Mouse (Mus musculus) hindbrain, embryonic 14.5 days (tissue): ENCODE measurements around the gene Afdn. TPM values are rescaled to one million over a fixed set of nuclear protein-coding genes. Genes with fewer than 3 reads are reported as not detected.

ENCODE experiments used
- ATAC-seq: fragments of 200-750 bp; cut with Nextera tagmentation; 2 replicates; pipeline ENCODE4 v1.8.0; 2017; ENCODE audit warnings: moderate number of reproducible peaks, mild to moderate bottlenecking, moderate TSS enrichment, moderate library complexity; ENCODE audit not compliant: low FRiP score
- DNase-seq: peaks from one replicate; pipeline ENCODE4 v3.0.0-alpha.2; 2015; ENCODE audit warnings: low spot score
- H3K27ac ChIP-seq: fragments of 300-500 bp; sonication (generic); 2 replicates; pipeline ENCODE4 v1.5.1; 2014; ENCODE audit warnings: mild to moderate bottlenecking, moderate library complexity
- H3K27me3 ChIP-seq: fragments of 300-500 bp; sonication (generic); 2 replicates; pipeline ENCODE4 v1.6.1; 2014; ENCODE audit warnings: mild to moderate bottlenecking, low read length, mixed read lengths; ENCODE audit not compliant: control insufficient read depth, insufficient read depth
- H3K36me3 ChIP-seq: fragments of 300-500 bp; sonication (generic); replicated peaks from 2 replicates; pipeline ENCODE4 v1.6.1; 2014; ENCODE audit not compliant: control insufficient read depth, insufficient read depth
- H3K4me1 ChIP-seq: fragments of 300-500 bp; sonication (generic); replicated peaks from 2 replicates; pipeline ENCODE4 v1.6.1; 2014; ENCODE audit warnings: antibody characterized with exemption, low read length, mixed read lengths; ENCODE audit not compliant: control insufficient read depth, insufficient read depth
- H3K4me2 ChIP-seq: fragments of 300-500 bp; sonication (generic); replicated peaks from 2 replicates; pipeline ENCODE4 v1.6.1; 2014; ENCODE audit warnings: mild to moderate bottlenecking, moderate library complexity
- H3K4me3 ChIP-seq: fragments of 300-500 bp; sonication (generic); replicated peaks from 2 replicates; pipeline ENCODE4 v1.5.1; 2014; ENCODE audit warnings: mild to moderate bottlenecking, low read length
- H3K9ac ChIP-seq: fragments of 300-500 bp; sonication (generic); 2 replicates; pipeline ENCODE4 v1.6.1; 2014
- H3K9me3 ChIP-seq: fragments of 300-500 bp; sonication (generic); 2 replicates; pipeline ENCODE4 v1.6.1; 2016; ENCODE audit warnings: low read length; ENCODE audit not compliant: control insufficient read depth
- WGBS: fragments of 180-500 bp; shearing (Covaris S2); extraction: QIAGEN DNeasy Blood & Tissue Kit; methylation state at CpG from one replicate; pipeline ENCODE4 v1.1.7; 2014; 5-methylcytosine and 5-hydroxymethylcytosine counted together
- polyA plus RNA-seq: library from polyadenylated mRNA; unstranded; fragments of >200 nt; fragmentation: Nextera tagmentation; extraction: Ambion mirVana; gene quantifications from 2 replicates; pipeline ENCODE4 v1.2.1, GENCODE M21; 2014

Gene Afdn
- polyA plus RNA-seq, 1 experiment from 2014 or later: 140 TPM

DNA sequence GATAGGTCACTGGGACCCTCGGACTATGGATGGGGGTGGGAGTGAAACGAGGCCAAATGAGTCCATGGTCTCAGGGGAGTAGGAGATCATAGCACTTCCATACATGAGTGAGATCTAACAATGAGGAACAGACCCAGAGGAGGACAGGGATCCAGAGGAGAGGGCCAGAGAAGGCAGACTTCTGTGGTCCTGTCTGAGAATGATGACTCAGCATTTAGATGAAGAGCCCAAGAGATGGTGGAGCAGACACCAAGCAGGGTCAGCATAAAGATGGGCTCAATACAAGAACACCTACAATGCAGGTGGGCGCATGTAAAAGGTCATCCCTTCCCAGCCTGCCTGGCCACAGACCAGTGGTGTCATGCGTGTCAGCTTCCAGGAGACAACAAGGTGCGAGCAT is 40.2 kb upstream of the Afdn start:
- ATAC-seq (no peak), DNase-seq (no peak)

DNA sequence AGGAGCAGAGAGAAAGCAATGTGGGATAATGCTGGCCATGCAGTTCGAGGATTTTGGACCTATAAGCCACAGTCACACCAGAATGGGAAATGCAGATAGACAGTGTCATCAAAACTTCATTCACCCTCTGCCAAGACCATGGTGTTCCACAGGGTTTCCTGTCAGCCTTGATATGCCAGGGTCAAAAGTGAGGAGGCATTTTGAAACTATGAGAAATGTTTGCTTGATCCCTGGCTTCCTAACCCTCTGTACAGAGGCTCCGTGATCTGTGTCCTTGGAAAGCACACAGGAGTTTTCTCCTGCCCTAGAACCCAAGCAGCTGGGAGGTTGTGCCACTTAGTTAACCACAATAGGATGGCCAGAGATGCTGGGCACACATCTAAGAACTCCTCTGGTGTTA is 39.0 kb upstream of the Afdn start:
- H3K27ac ChIP-seq: no peak overlapping the region
- no peak for ATAC-seq
- 89% methylated on average over 2 of the region's 2 CpGs for WGBS

More for the DNA sequence above, 40.2 kb upstream of the Afdn start:
- Histone ChIP-seq H3K27ac (no peak overlapping the region), H3K9ac (no peak overlapping the region), H3K4me2 (no peak overlapping the region), H3K4me1 (peaks cover 5% of the 10 kb centered on the region; the same call in 1 of the 2 replicates), H3K4me3 (no peak overlapping the region), H3K9me3 (no peaks in the 10 kb centered on the region), H3K36me3 (no peaks in the 10 kb centered on the region), H3K27me3 (no peaks in the 10 kb centered on the region; the same call in 1 of the 2 replicates)
- 93% methylated on average over 5 of the region's 5 CpGs for WGBS

DNA sequence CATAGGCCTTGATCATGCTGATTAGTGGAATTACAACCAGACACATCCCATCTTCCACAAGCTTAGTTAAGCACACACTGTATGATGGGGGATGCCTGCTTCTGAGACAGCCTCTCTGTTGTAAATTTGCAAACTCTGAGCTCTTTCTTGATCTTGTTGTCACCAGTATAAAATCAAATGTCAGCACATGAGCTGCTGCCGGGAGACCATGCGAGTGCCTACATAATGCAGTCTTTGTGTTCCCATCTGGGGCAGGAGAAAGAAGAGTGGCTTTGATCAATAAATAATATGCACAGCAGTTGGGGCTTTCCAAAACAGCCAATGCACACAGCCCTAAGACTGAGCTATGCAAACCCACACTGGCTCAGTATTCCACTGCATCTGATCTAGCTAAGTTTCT is 37.9 kb upstream of the Afdn start:
- H3K36me3 ChIP-seq: no peaks in the 10 kb centered on the region
- ATAC-seq (peak; percentile 44; the same call in 1 of the 2 replicates), DNase-seq (no peak)
- no peaks in the 10 kb centered on the region for H3K9me3 ChIP-seq
- H3K9ac ChIP-seq: no peak overlapping the region
- no peak overlapping the region for H3K4me3 ChIP-seq
- H3K4me2 ChIP-seq: no peak overlapping the region
- peaks cover 7% of the 10 kb centered on the region; the same call in 1 of the 2 replicates for H3K4me1 ChIP-seq
- no peaks in the 10 kb centered on the region; the same call in 1 of the 2 replicates for H3K27me3 ChIP-seq
- H3K27ac ChIP-seq: no peak overlapping the region
- 3% methylated on average over 2 of the region's 2 CpGs for WGBS

More for the DNA sequence above, 39.0 kb upstream of the Afdn start:
- DNase-seq: no peak
- H3K4me3 ChIP-seq: no peak overlapping the region
- H3K4me1 ChIP-seq: peaks cover 7% of the 10 kb centered on the region; the same call in 1 of the 2 replicates
- H3K9ac ChIP-seq: no peak overlapping the region
- H3K9me3 ChIP-seq: no peaks in the 10 kb centered on the region
- H3K36me3 ChIP-seq: no peaks in the 10 kb centered on the region
- H3K4me2 ChIP-seq: no peak overlapping the region
- H3K27me3 ChIP-seq: no peaks in the 10 kb centered on the region; the same call in 1 of the 2 replicates

DNA sequence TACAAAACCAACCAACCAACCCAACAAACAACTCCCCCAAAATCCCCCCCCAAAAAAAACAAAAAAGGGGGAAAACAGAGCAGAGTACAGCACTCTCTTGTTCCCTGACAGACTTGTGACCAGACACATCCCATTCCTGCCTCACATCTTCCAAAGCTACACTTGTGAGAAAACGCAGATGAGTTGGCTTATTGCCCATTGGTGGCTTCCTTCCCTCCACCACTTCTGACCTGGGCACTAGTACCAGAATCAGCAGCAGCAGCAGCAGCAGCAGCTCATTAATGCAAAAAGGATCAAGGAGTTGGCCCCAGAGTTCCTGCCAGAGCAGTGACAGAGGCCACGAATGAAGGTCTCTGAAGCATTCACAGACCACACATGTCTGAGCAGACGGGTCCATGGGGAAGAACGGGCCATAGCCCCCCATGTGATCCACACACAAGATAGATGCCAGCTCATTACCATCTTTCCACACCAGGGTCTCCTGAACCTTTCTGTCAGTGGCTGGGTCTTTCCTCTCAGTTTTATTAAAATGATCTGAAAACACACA is 35.3 kb upstream of the Afdn start:
- no peaks in the 10 kb centered on the region for H3K36me3 ChIP-seq
- no peak overlapping the region for H3K4me3 ChIP-seq
- H3K4me2 ChIP-seq: no peak overlapping the region
- H3K27me3 ChIP-seq: no peaks in the 10 kb centered on the region
- peaks cover 7% of the 10 kb centered on the region; the same call in 1 of the 2 replicates for H3K4me1 ChIP-seq
- peak; percentile 35; the same call in 1 of the 2 replicates for ATAC-seq
- H3K9ac ChIP-seq: no peak overlapping the region
- no peak overlapping the region for H3K27ac ChIP-seq
- no peaks in the 10 kb centered on the region for H3K9me3 ChIP-seq
- WGBS: 29% methylated on average over 4 of the region's 4 CpGs
- DNase-seq: no peak

DNA sequence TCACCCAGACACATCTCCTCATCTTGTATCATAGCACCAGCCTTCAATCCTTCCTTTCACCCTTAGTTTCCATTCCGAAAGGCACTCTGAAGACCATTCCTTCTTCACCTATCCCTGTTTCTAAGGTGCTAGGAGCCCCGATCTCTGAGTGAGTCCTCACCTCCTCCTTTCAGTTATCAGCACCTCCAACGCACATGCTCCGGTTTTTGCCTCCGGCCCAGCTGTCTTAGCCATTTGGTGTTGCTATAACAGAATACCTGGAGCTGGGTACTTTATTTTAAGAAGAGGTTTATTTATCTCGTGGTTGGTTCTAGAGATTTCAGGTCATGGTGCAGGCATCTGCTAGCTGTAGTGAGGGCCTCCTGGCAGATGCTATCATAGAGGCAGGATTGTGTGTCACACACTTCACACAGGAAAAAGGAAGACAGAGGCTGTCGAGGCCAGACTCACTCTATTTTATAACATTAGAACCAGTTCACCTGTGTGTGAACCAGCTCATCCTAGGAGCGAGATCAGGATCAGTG is 33.4 kb upstream of the Afdn start:
- Histone ChIP-seq H3K4me2 (no peak overlapping the region), H3K4me3 (no peak overlapping the region), H3K9ac (no peak overlapping the region), H3K27ac (no peak overlapping the region), H3K9me3 (no peaks in the 10 kb centered on the region), H3K36me3 (no peaks in the 10 kb centered on the region), H3K4me1 (peaks cover 7% of the 10 kb centered on the region; the same call in 1 of the 2 replicates), H3K27me3 (no peaks in the 10 kb centered on the region)
- 94% methylated on average over 8 of the region's 8 CpGs for WGBS
- DNase-seq: no peak
- ATAC-seq: no peak

DNA sequence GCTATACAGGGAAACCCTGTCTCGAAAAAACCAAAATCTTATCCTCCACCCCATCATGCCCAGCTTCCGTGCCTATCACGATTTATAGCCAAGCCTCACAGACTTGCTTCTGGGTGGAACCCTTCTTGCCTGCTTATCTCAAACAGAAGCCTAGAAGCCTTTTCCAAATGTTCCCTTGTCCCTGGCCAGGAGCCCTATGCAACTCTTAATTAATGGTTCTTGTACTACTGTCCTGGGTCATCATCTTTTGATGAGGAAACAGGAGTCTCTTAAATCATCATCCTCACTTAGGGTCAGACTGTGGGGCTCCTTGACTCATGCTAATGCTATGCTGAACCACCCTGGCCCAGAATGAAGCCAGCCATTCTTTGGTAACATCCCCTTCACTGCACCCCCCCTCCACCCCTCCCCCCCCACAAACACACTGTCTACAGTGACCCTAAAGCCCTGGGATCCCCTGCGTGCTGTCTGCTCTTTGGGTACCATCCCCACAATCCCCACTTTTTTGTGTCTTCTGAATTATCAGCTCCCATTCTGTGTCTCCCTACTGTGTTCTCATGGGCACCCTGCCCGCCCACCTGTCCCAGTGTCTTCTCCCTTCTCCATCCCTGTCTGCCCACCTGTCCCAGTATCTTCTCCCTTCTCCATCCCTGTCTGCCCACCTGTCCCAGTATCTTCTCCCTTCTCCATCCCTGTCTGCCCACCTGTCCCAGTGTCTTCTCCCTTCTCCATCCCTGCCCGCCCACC is 29.2 kb upstream of the Afdn start:
- H3K4me2 ChIP-seq: no peak overlapping the region
- no peak for DNase-seq
- 91% methylated on average over 6 of the region's 6 CpGs for WGBS

DNA sequence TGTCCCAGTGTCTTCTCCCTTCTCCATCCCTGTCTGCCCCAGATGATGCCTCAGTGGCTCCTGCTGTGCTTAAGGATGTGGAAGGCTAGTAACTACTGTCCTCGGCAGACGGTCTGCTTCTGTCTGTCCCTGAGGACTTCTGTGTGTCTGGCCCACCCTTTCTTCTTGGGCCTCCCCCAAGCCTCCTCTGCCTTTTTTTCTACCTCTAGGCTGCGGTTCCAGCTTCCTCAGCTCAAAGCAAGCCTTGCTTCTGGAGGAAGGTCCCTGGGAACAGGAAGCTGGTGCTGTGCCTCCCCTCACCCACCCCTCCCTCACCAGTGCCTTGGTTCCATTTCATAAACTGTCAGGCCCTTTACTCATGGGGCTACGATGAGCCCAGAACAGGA is 28.6 kb upstream of the Afdn start:
- Histone ChIP-seq H3K4me2 (no peak overlapping the region), H3K4me3 (no peak overlapping the region), H3K27me3 (no peaks in the 10 kb centered on the region), H3K4me1 (no peaks in the 10 kb centered on the region), H3K9me3 (no peaks in the 10 kb centered on the region), H3K36me3 (no peaks in the 10 kb centered on the region), H3K27ac (no peak overlapping the region), H3K9ac (no peak overlapping the region)
- no peak for DNase-seq
- ATAC-seq: no peak
- WGBS: 65% methylated on average over 4 of the region's 4 CpGs

More for the DNA sequence above, 29.2 kb upstream of the Afdn start:
- no peak overlapping the region for H3K27ac ChIP-seq
- H3K27me3 ChIP-seq: no peaks in the 10 kb centered on the region
- no peaks in the 10 kb centered on the region for H3K36me3 ChIP-seq
- H3K9me3 ChIP-seq: no peaks in the 10 kb centered on the region
- no peak overlapping the region for H3K9ac ChIP-seq
- ATAC-seq: no peak
- no peaks in the 10 kb centered on the region for H3K4me1 ChIP-seq
- no peak overlapping the region for H3K4me3 ChIP-seq

DNA sequence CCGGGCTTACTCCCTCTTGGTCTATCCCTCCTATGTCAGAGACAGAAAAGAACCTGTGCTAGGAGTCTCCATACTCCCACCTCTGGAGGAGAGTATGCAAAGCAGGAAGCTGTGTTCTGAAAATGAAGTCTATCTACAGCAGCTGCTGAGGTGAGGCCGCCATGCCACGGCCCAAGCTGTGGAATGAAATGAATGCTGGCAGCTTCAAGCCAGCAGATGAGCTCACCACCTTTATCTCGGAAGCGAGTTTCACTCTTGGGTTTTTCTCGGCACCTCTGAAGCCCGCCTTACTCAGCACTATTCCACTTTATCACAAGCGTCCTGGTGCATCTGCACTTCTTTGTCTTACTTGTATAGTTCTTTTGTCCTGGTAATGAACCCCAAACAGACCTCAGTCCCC is 27.7 kb upstream of the Afdn start:
- no peak for ATAC-seq
- 63% methylated on average over 8 of the region's 8 CpGs for WGBS

DNA sequence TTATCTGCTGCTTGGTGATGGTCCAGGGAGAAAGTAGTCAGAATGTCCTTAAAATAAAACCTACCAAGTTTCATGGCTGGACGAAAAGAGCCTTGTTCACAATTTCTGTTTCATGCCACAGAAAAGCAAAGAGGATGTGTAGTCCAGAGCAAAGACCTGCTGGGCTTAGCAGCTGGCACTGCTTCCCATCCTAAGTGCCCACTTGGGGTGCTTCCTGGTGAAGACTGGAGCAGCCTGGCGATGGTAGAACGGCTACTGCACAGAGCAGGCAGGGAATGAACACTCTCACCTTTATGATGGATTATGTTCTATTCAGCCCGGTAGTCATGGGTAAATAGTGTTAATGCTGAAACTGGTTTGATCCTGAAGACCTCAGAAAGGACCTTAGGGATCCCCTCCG is 26.4 kb upstream of the Afdn start:
- H3K36me3 ChIP-seq: no peaks in the 10 kb centered on the region
- H3K27ac ChIP-seq: no peak overlapping the region
- DNase-seq: no peak
- ATAC-seq: no peak
- no peak overlapping the region for H3K4me2 ChIP-seq
- H3K9me3 ChIP-seq: no peaks in the 10 kb centered on the region
- 92% methylated on average over 5 of the region's 5 CpGs for WGBS
- no peaks in the 10 kb centered on the region for H3K4me1 ChIP-seq
- H3K9ac ChIP-seq: no peak overlapping the region
- no peak overlapping the region for H3K4me3 ChIP-seq
- no peaks in the 10 kb centered on the region for H3K27me3 ChIP-seq

More for the DNA sequence above, 27.7 kb upstream of the Afdn start:
- no peak overlapping the region for H3K4me3 ChIP-seq
- no peaks in the 10 kb centered on the region for H3K36me3 ChIP-seq
- H3K4me1 ChIP-seq: no peaks in the 10 kb centered on the region
- H3K4me2 ChIP-seq: no peak overlapping the region
- H3K27ac ChIP-seq: no peak overlapping the region
- no peak overlapping the region for H3K9ac ChIP-seq
- no peaks in the 10 kb centered on the region for H3K9me3 ChIP-seq
- H3K27me3 ChIP-seq: no peaks in the 10 kb centered on the region
- no peak for DNase-seq
